Mouse (Mus musculus) CH12.LX (cell line): ENCODE results near the gene Dcst1. TPM values are rescaled to one million over a fixed set of nuclear protein-coding genes. Genes with fewer than 3 reads are reported as not detected.

ENCODE experiments used
- DNase-seq: peaks from one replicate; pipeline ENCODE4 v3.0.0-alpha.2; 2013; ENCODE audit errors: extremely low read depth
- H3K27ac ChIP-seq: 2 replicates; pipeline ENCODE4 v1.5.1; 2012; ENCODE audit warnings: low read depth, mild to moderate bottlenecking, control low read depth, moderate library complexity; ENCODE audit not compliant: insufficient read depth
- H3K27me3 ChIP-seq: replicated peaks from 2 replicates; pipeline ENCODE3; 2012; ENCODE audit warnings: inconsistent platforms
- H3K36me3 ChIP-seq, 2 experiments: replicated peaks in 1 of 2; 2 replicates each; pipeline versions ENCODE3 to v1.6.1; 2012; ENCODE audit warnings: inconsistent platforms in 1 of 2, low read length in 1 of 2, mild to moderate bottlenecking in 1 of 2, mixed read lengths in 1 of 2, moderate library complexity in 1 of 2; ENCODE audit not compliant: control insufficient read depth in 1 of 2, insufficient read depth in 1 of 2
- H3K4me1 ChIP-seq, 2 experiments: 2 replicates each; pipeline ENCODE4 v1.6.1; 2012; ENCODE audit warnings: inconsistent platforms in 1 of 2, moderate library complexity in 1 of 2; ENCODE audit not compliant: insufficient read depth in 2 of 2, control insufficient read depth in 1 of 2
- H3K4me2 ChIP-seq: 2 replicates; pipeline ENCODE4 v1.6.1; 2012; ENCODE audit warnings: low read depth, mild to moderate bottlenecking, control low read depth; ENCODE audit not compliant: poor library complexity, insufficient read depth, severe bottlenecking
- H3K4me3 ChIP-seq, 3 experiments: fragments of 150-350 bp in 1 of 3; sonication (generic) in 1 of 3; replicated peaks in 1 of 3; 2 replicates each; pipeline versions ENCODE3 to v1.5.1; 2011 to 2012; ENCODE audit warnings: low read depth in 2 of 3, low read length in 2 of 3, mild to moderate bottlenecking in 2 of 3, moderate library complexity in 2 of 3, control low read depth in 1 of 3, improper control_type of control experiment in 1 of 3, inconsistent platforms in 1 of 3, mixed read lengths in 1 of 3; ENCODE audit not compliant: poor library complexity in 1 of 3
- H3K79me2 ChIP-seq: replicated peaks from 2 replicates; pipeline ENCODE4 v1.6.1; 2012; ENCODE audit warnings: mild to moderate bottlenecking, moderate library complexity; ENCODE audit not compliant: control insufficient read depth, poor library complexity, insufficient read depth, severe bottlenecking; ENCODE audit errors: extremely low read depth
- H3K9ac ChIP-seq: 2 replicates; pipeline ENCODE4 v1.6.1; 2012; ENCODE audit warnings: low read depth, mild to moderate bottlenecking, control low read depth, moderate library complexity; ENCODE audit not compliant: insufficient read depth
- H3K9me3 ChIP-seq: replicated peaks from 2 replicates; pipeline ENCODE3; 2012; ENCODE audit warnings: low read length, inconsistent platforms, mixed read lengths
- BHLHE40 ChIP-seq: IDR thresholded peaks from 2 replicates; pipeline ENCODE4 v1.6.1; 2011; ENCODE audit warnings: mild to moderate bottlenecking, low read depth, low read length, improper control_type of control experiment
- CHD1 ChIP-seq: IDR thresholded peaks from 2 replicates; pipeline ENCODE4 v1.6.1; 2012; ENCODE audit warnings: low read depth, low read length, improper control_type of control experiment, inconsistent platforms
- E2F4 ChIP-seq: IDR thresholded peaks from 2 replicates; pipeline ENCODE4 v1.6.1; 2011; ENCODE audit warnings: low read depth, low read length, improper control_type of control experiment; ENCODE audit not compliant: insufficient replicate concordance
- JUN ChIP-seq: IDR thresholded peaks from 2 replicates; pipeline ENCODE4 v1.6.1; 2011; ENCODE audit warnings: low read depth, mild to moderate bottlenecking, low read length, improper control_type of control experiment, moderate library complexity; ENCODE audit not compliant: insufficient read depth
- KAT2A ChIP-seq: IDR thresholded peaks from 2 replicates; pipeline ENCODE4 v1.6.1; 2012; ENCODE audit warnings: low read length, improper control_type of control experiment, inconsistent platforms; ENCODE audit not compliant: insufficient replicate concordance
- MAZ ChIP-seq: IDR thresholded peaks from 2 replicates; pipeline ENCODE4 v1.6.1; 2012; ENCODE audit warnings: low read depth, mild to moderate bottlenecking, inconsistent platforms, low read length, improper control_type of control experiment, moderate library complexity
- MEF2A ChIP-seq: IDR thresholded peaks from 2 replicates; pipeline ENCODE4 v1.6.1; 2014; ENCODE audit warnings: low read depth, mild to moderate bottlenecking, inconsistent platforms, low read length, improper control_type of control experiment, borderline replicate concordance
- MXI1 ChIP-seq: IDR thresholded peaks from 2 replicates; pipeline ENCODE4 v1.6.1; 2011; ENCODE audit warnings: mild to moderate bottlenecking, low read depth, low read length, improper control_type of control experiment
- NRF1 ChIP-seq: IDR thresholded peaks from 2 replicates; pipeline ENCODE4 v1.6.1; 2014; ENCODE audit warnings: low read depth, mild to moderate bottlenecking, inconsistent platforms, low read length, improper control_type of control experiment, moderate library complexity
- RAD21 ChIP-seq: IDR thresholded peaks from 2 replicates; pipeline ENCODE4 v1.6.1; 2011; ENCODE audit warnings: low read depth, mild to moderate bottlenecking, low read length, improper control_type of control experiment, moderate library complexity
- RCOR1 ChIP-seq: conservative IDR thresholded peaks from 2 replicates; pipeline ENCODE4 v1.6.1; 2012; ENCODE audit warnings: low read depth, mild to moderate bottlenecking, inconsistent platforms, low read length, improper control_type of control experiment
- SMC3 ChIP-seq: IDR thresholded peaks from 2 replicates; pipeline ENCODE4 v1.6.1; 2011; ENCODE audit warnings: low read depth, low read length, improper control_type of control experiment
- TCF12 ChIP-seq: IDR thresholded peaks from 2 replicates; pipeline ENCODE4 v1.6.1; 2014; ENCODE audit warnings: low read depth, mild to moderate bottlenecking, inconsistent platforms, low read length, improper control_type of control experiment
- ZKSCAN1 ChIP-seq: IDR thresholded peaks from 2 replicates; pipeline ENCODE4 v1.6.1; 2012; ENCODE audit warnings: low read depth, inconsistent platforms, low read length, improper control_type of control experiment, borderline replicate concordance
- dilution Hi-C: fragments of 300-500 bp; cut with MboI; formaldehyde crosslinking; loops from 2 replicates; pipeline ENCODE4 v1.14.3; 2020; ENCODE audit warnings: low sequenced_read_pairs; ENCODE audit not compliant: extremely low pct_unique_long_range_greater_than_20kb, extremely low pct_ligation_motif_present
- in situ Hi-C: fragments of 300-500 bp; cut with MboI; formaldehyde crosslinking; loops from 3 replicates; pipeline ENCODE4 v1.14.3; 2019; ENCODE audit warnings: low sequenced_read_pairs, low pct_ligation_motif_present, low pct_unique_long_range_greater_than_20kb, mixed read lengths
- polyA plus RNA-seq: library from polyadenylated mRNA; unstranded; fragments of >175 nt; gene quantifications from 2 replicates; pipeline ENCODE4 v1.2.1, GENCODE M21; 2012; ENCODE audit warnings: low read depth; ENCODE audit not compliant: insufficient read length
- total RNA-seq, 2 experiments: library from RNA; depleted of rRNA; stranded (reverse); fragments of 300-350 nt in 1 of 2; fragments of >200 nt in 1 of 2; gene quantifications; 2 replicates each; pipeline ENCODE4 v1.2.3; 2012 to 2014

The Dcst1 gene
- total and polyA plus RNA-seq, 3 experiments: 0.04 to 0.10 TPM; not detected in 1

- TF ChIP-seq E2F4 (no peak), SMC3 (no peak), ZKSCAN1 (no peak), MAZ (0 out of 2 replicates have a peak, but pooled peaks have one; percentile 44), BHLHE40 (no peak), KAT2A (no peak), MXI1 (0 out of 2 replicates have a peak, but pooled peaks have one; percentile 44), RAD21 (no peak), TCF12 (0 out of 2 replicates have a peak, but pooled peaks have one; percentile 23), CHD1 (no peak), NRF1 (peak; percentile 67), MEF2A (no peak), JUN (no peak)
These were observed 15.1 kb downstream of the Dcst1 start, which contains the start of gene Adam15 (continued) for GRCm38 (mm10) chr3:89349869-89350501.

- Histone ChIP-seq H3K4me1 (peaks cover 3 to 36% of the 10 kb centered on the region in 2 experiments; a peak in 3 of 4 replicates), H3K9me3 (no peaks in the 10 kb centered on the region), H3K4me3 (peak overlapping the region; percentile 63 to 74 (median 67)), H3K27ac (no peak overlapping the region), H3K79me2 (no peaks in the 10 kb centered on the region), H3K36me3 (peaks cover 5 to 33% of the 10 kb centered on the region in 2 experiments), H3K27me3 (no peaks in the 10 kb centered on the region), H3K9ac (peak overlapping the region; percentile 42; the same call in 1 of the 2 replicates), H3K4me2 (peak overlapping the region; percentile 75)
- 0 out of 2 replicates have a peak, but pooled peaks have one; percentile 14 for TF ChIP-seq MXI1
- peak; percentile 56 for TF ChIP-seq NRF1
- no peak for TF ChIP-seq RCOR1
- dilution Hi-C loops: no loop called here
- DNase-seq: no peak
- in situ Hi-C loops: loop anchor here (5.0 to 25.0 kb wide), 3 partner anchors 138 to 413 kb away; partner anchors contain the start of genes Chrnb2 and Ube2q1
These were observed 15.9 kb downstream of the Dcst1 start for GRCm38 (mm10) chr3:89348911-89349868.
